Mouse (Mus musculus) heart, adult 2 months (tissue): ENCODE measurements around the gene Aldh3b3. TPM values are rescaled to one million over a fixed set of nuclear protein-coding genes. Genes with fewer than 3 reads are reported as not detected.

ENCODE experiments used
- DNase-seq, 2 experiments: peaks; one replicate each; pipeline ENCODE4 v3.0.0; 2021
- H3K27ac ChIP-seq: fragments of 200-600 bp; 2 replicates; pipeline ENCODE4 v1.8.1; 2022
- H3K27me3 ChIP-seq: fragments of 200-500 bp; 2 replicates; pipeline ENCODE4 v1.6.1; 2012; ENCODE audit warnings: mild to moderate bottlenecking, low read length, inconsistent platforms, mixed read lengths; ENCODE audit not compliant: control insufficient read depth, insufficient read depth
- H3K36me3 ChIP-seq: fragments of 200-500 bp; 2 replicates; pipeline ENCODE4 v1.6.1; 2012; ENCODE audit warnings: low read length, inconsistent platforms; ENCODE audit not compliant: control insufficient read depth, insufficient read depth
- H3K4me1 ChIP-seq: fragments of 200-500 bp; 2 replicates; pipeline ENCODE4 v1.6.1; 2011; ENCODE audit warnings: low read length; ENCODE audit not compliant: control insufficient read depth, insufficient read depth
- H3K4me3 ChIP-seq: fragments of 200-600 bp; 2 replicates; pipeline ENCODE4 v1.8.1; 2022
- H3K79me2 ChIP-seq: fragments of 200-500 bp; replicated peaks from 2 replicates; pipeline ENCODE4 v1.6.1; 2012; ENCODE audit warnings: mild to moderate bottlenecking, inconsistent platforms, low read length, moderate library complexity, mixed read lengths; ENCODE audit not compliant: control insufficient read depth, insufficient read depth
- H3K9ac ChIP-seq: fragments of 200-500 bp; 2 replicates; pipeline ENCODE4 v1.6.1; 2012; ENCODE audit warnings: low read depth, mild to moderate bottlenecking, control low read depth, inconsistent platforms, low read length, mixed read lengths
- CTCF ChIP-seq: fragments of 200-600 bp; IDR thresholded peaks from 2 replicates; pipeline ENCODE4 v1.8.1; 2022; ENCODE audit warnings: antibody characterized with exemption, mild to moderate bottlenecking, moderate library complexity
- EP300 ChIP-seq: fragments of 200-500 bp; IDR thresholded peaks from 2 replicates; pipeline ENCODE4 v1.6.1; 2011; ENCODE audit warnings: low read depth, low read length, control low read depth; ENCODE audit not compliant: insufficient read depth
- POLR2A ChIP-seq: fragments of 200-500 bp; IDR thresholded peaks from 2 replicates; pipeline ENCODE4 v1.6.1; 2011; ENCODE audit warnings: mild to moderate bottlenecking, low read depth, low read length, control low read depth; ENCODE audit not compliant: insufficient read depth
- WGBS: fragments of 180-500 bp; shearing (Covaris S2); methylation state at CpG from one replicate; pipeline ENCODE4 v1.1.7; 2018; 5-methylcytosine and 5-hydroxymethylcytosine counted together
- intact Hi-C: fragments of 180-260 bp; cut with DNase I; formaldehyde crosslinking; loops from one replicate; pipeline ENCODE4 v1.15.1; 2025
- polyA plus RNA-seq: library from polyadenylated mRNA; depleted of rRNA; stranded (reverse); fragments of >200 nt; gene quantifications from 2 replicates; pipeline ENCODE4 v1.2.3, GENCODE M21; 2012
- total RNA-seq, 2 experiments: library from RNA; stranded (reverse); gene quantifications; 2 replicates each; pipeline ENCODE4 v1.2.3; 2021

Gene Aldh3b3
- total and polyA plus RNA-seq, 3 experiments, result 0.39 to 2.8 (median 0.61) TPM

DNA sequence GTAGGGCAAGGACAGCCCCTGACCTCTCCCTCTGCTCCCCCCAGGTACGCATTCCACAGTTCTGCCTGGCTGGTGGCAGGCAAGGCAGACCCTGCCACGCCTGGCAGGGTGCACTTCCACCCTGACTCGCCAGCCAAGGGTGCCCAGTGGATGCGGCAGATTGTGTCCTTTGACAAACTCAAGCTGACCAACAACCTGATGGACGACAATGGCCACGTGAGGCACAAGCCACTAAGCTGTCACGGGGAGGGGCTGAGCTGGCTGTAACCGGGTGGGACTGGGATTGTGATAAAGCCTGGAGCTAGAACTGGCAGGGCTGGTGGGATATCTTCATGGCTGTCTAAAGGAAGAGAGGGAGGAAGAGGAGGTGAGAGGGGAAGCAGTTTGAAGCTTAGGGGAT is 38.8 kb downstream of the Aldh3b3 start:
- 48% methylated on average over 8 of the region's 8 CpGs for WGBS
- TF ChIP-seq CTCF (no peak), POLR2A (no peak)
- H3K36me3 ChIP-seq, result no peaks in the 10 kb centered on the region
- no peak overlapping the region for H3K27ac ChIP-seq
- no peaks in the 10 kb centered on the region for H3K79me2 ChIP-seq
- no peak for DNase-seq
- H3K4me3 ChIP-seq, result no peak overlapping the region
- no peaks in the 10 kb centered on the region for H3K27me3 ChIP-seq
- peaks cover 5% of the 10 kb centered on the region; the same call in 1 of the 2 replicates for H3K4me1 ChIP-seq
- no peak overlapping the region for H3K9ac ChIP-seq
- intact Hi-C loops, result no loop called here

DNA sequence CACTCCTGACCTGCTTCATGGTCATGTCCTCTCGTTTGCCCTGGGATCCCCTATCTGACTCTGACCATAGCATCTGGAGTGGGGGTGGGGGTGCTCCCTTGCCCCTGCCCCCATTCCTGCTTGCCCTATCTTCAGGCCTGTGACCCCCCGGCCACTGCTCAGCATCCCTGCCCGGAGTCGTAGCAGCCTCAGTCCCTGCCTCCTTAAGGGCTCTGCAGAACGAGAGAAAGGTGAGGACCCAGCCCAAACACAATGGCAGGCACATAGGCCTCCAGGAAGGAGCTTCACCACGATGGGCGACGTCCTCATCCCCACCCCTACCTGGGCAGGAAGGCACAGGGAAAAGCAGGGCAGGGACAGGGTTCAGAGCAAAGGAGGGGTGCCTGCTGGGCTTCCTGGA is 39.9 kb downstream of the Aldh3b3 start:
- no peak for DNase-seq
- H3K36me3 ChIP-seq, result no peaks in the 10 kb centered on the region
- 81% methylated on average over 8 of the region's 8 CpGs for WGBS
- H3K27ac ChIP-seq, result no peak overlapping the region
- H3K79me2 ChIP-seq, result no peaks in the 10 kb centered on the region
- no peak overlapping the region for H3K4me3 ChIP-seq
- no peak overlapping the region for H3K9ac ChIP-seq
- H3K27me3 ChIP-seq, result no peaks in the 10 kb centered on the region
- TF ChIP-seq POLR2A (no peak), EP300 (no peak), CTCF (no peak)
- intact Hi-C loops, result no loop called here
- peaks cover 8% of the 10 kb centered on the region for H3K4me1 ChIP-seq

DNA sequence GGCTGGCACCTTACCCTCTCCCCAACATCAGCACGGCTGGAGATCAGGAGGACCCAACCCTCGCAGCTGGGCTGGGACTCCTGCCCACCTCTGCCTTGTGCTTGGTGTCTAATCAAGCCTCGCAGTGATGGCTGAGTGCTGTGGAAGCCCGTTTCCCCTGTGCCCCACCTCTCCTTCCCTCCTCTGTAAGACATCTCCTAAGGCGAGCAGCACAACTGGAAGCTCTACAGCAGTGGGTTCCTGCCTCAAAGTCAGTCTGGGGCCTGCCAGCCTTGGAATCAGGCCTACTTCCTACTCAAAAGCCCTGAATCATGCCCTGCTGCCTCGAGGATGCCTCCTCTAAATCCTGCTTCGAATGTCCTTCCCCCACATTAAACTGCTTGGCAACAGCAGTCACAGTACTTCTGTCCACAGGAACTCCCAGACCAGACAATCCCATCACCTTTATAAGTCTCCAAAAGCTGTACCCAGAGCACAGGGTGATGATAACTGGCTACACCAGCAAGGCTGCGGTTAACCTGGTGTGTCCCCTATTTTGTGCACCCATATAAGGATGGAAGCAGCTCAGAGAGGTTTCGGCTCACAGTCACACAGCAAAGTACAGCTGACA is 40.8 kb downstream of the Aldh3b3 start:
- Histone ChIP-seq H3K4me3 (peak overlapping the region; percentile 77), H3K36me3 (no peaks in the 10 kb centered on the region), H3K4me1 (peaks cover 8% of the 10 kb centered on the region), H3K27ac (peak overlapping the region; percentile 94), H3K27me3 (no peaks in the 10 kb centered on the region), H3K79me2 (no peaks in the 10 kb centered on the region), H3K9ac (peak overlapping the region; percentile 14; the same call in 1 of the 2 replicates)
- WGBS, result 70% methylated on average over 9 of the region's 9 CpGs
- DNase-seq, result no peak
- intact Hi-C loops, result no loop called here
- no peak for TF ChIP-seq POLR2A
- TF ChIP-seq CTCF, result no peak
- no peak for TF ChIP-seq EP300

DNA sequence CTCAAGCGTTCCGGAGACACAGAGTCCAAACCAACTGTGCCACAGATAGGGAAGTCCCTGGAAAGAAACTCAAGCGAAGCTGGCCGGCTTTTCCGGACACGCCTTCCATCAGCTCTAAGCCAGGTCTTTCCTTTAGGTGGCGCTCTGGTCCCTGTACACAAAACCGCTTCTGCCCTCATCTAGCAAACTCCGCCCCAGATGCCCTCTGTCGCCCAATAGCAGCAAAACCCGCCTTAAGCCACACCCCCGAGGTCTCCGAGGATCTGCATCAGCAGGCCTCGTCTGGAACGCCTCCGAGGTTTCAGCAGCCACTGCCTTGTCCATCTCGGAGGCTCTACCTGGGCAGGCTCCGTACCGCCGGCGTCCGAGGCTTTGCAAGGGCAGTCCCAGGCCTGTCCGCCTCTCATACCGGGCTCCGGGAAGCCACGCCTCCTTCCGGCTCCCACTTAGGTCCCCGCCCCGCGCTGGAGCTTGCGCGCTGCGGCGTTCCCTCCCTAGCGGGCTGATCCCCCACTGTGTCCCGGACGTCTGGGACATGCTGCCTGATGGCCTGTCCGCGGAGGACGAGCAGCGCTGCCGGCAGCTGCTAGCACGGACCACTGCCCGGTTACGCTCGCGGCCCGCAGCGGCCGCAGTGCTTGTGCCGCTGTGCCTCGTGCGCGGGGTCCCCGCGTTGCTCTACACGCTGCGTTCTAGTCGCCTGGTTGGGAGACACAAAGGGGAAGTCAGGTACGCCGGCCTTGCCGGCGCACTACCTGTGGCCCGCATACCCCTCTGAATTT is 41.9 kb downstream of the Aldh3b3 start, which contains the start of the genes Nudt8 and Gm49405:
Gene Nudt8, plus strand, starts transcription at position 462 of the 782 bp plus-strand sequence.
Gene Gm49405, plus strand, starts transcription at position 508 of the 782 bp plus-strand sequence.
- peak; percentile 95 to 98 for DNase-seq
- intact Hi-C loops, result loop anchor here (1.0 kb wide), 1 partner anchor 12 kb away; the partner anchor contains the start of gene Ndufv1
- TF ChIP-seq CTCF (peak; percentile 88), EP300 (peak; percentile 52; the same call in 1 of the 2 replicates), POLR2A (peak; percentile 99)
- H3K4me3 ChIP-seq, result peak within 1 kb of the TSS; percentile 77
- peak within 1 kb of the TSS; percentile 87 for H3K9ac ChIP-seq
- H3K4me1 ChIP-seq, result peaks cover 8% of the 10 kb centered on the region
- under 1% methylated on average over 64 of the region's 64 CpGs for WGBS
- no peaks in the 10 kb centered on the region for H3K79me2 ChIP-seq
- no peaks in the 10 kb centered on the region for H3K27me3 ChIP-seq
- H3K27ac ChIP-seq, result peak within 1 kb of the TSS; percentile 94
- H3K36me3 ChIP-seq, result no peaks in the 10 kb centered on the region

DNA sequence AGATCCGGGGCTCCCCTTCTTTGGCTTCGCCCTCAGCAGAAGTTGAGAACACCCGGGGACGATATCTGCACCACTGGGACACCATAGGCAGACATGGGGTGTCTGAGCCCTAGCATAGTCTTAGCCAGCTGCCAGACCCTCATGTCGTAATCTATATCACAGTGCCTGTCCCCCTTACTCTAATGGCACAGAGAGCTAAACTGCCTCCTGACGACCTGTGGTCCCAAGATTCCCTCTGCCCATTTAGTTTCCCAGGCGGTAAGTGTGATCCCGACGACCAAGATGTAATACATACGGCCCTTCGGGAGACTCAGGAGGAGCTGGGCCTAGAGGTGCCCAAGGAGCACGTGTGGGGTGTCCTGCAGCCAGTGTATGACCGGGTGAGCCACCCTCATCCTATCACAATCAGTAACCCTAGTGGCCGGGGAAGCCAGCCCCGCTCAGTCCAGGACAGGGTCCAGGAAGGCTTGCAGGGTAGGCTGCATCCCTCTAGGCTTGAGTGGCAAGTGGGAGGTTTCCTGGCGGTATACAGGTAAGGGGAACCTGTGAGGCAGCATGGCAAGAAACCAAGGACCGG is 42.6 kb downstream of the Aldh3b3 start:
- H3K27me3 ChIP-seq, result no peaks in the 10 kb centered on the region
- intact Hi-C loops, result loop anchor here (1.0 kb wide), 1 partner anchor 11 kb away; the partner anchor contains the start of gene Ndufv1
- 24% methylated on average over 17 of the region's 17 CpGs for WGBS

DNA sequence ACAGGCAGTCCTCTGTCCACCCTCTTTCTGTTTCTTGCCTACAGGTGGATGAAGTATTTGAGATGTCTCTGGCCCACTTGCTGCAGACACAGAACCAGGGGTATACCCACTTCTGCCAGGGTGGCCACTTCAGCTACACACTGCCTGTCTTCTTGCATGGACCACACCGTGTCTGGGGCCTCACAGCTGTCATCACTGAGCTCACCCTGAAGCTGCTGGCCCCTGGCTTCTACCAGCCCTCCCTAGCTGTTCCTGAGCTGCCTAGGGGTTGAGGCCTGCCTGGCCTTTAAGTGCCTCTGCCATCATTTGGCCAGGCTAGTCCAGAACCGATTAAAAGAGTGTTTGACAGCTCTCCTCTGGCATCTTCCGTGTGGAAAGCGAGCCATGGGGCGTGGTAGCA is 43.3 kb downstream of the Aldh3b3 start:
- Histone ChIP-seq H3K27ac (peak overlapping the region; percentile 55), H3K9ac (no peak overlapping the region), H3K27me3 (no peaks in the 10 kb centered on the region), H3K79me2 (no peaks in the 10 kb centered on the region), H3K36me3 (no peaks in the 10 kb centered on the region), H3K4me3 (no peak overlapping the region), H3K4me1 (peaks cover 8% of the 10 kb centered on the region)
- DNase-seq, result no peak
- no peak for TF ChIP-seq EP300
- TF ChIP-seq CTCF, result no peak
- TF ChIP-seq POLR2A, result no peak
- WGBS, result 69% methylated on average over 5 of the region's 5 CpGs
- intact Hi-C loops, result no loop called here

More for the DNA sequence above, 42.6 kb downstream of the Aldh3b3 start:
- DNase-seq, result peak in 1 of 2 experiments; percentile 41
- Histone ChIP-seq H3K79me2 (no peaks in the 10 kb centered on the region), H3K36me3 (no peaks in the 10 kb centered on the region), H3K4me1 (peaks cover 8% of the 10 kb centered on the region), H3K9ac (peak overlapping the region; percentile 87), H3K4me3 (peak overlapping the region; percentile 77), H3K27ac (peak overlapping the region; percentile 94)
- TF ChIP-seq EP300 (no peak), CTCF (no peak), POLR2A (no peak)
